Mouse (Mus musculus) brain, embryonic 14.5 days (tissue): ENCODE measurements around the gene Col6a5. TPM values are rescaled to one million over a fixed set of nuclear protein-coding genes. Genes with fewer than 3 reads are reported as not detected.

Source experiments
- DNase-seq: peaks from one replicate; pipeline ENCODE4 v3.0.0-alpha.2; 2011; ENCODE audit warnings: low read depth
- CTCF ChIP-seq: fragments of 200-500 bp; IDR thresholded peaks from 2 replicates; pipeline ENCODE4 v1.5.1; 2012; ENCODE audit warnings: inconsistent platforms, mild to moderate bottlenecking, moderate library complexity, borderline replicate concordance; ENCODE audit not compliant: insufficient read depth, insufficient read length; ENCODE audit errors: extremely low read depth
- POLR2A ChIP-seq: fragments of 200-500 bp; IDR thresholded peaks from 2 replicates; pipeline ENCODE4 v1.6.1; 2012; ENCODE audit warnings: mild to moderate bottlenecking, inconsistent platforms, borderline replicate concordance; ENCODE audit not compliant: poor library complexity, insufficient read depth, insufficient read length, severe bottlenecking; ENCODE audit errors: extremely low read depth
- polyA plus RNA-seq: library from polyadenylated mRNA; depleted of rRNA; stranded (reverse); fragments of >200 nt; gene quantifications from 2 replicates; pipeline ENCODE4 v1.2.3, GENCODE M21; 2012; rRNA removed

The Col6a5 gene
- polyA plus RNA-seq: 0.57 and 1.00 TPM in 2 replicates

- TF ChIP-seq CTCF: no peak
- no peak for TF ChIP-seq POLR2A
- DNase-seq: no peak
Observed at GRCm38 (mm10) chr9:105960533-105960932, at the start of gene Col6a5. TSS of gene Col6a5 (minus strand) at chr9:105960643.

GRCm38 (mm10) chr9:105997955-105998354 lies 37.5 kb upstream of the Col6a5 start:
- peak; percentile 24 for DNase-seq
- TF ChIP-seq CTCF (no peak), POLR2A (no peak)

- peak; percentile 8 for DNase-seq
- no peak for TF ChIP-seq CTCF
- no peak for TF ChIP-seq POLR2A
Observed at GRCm38 (mm10) chr9:105992425-105992824, 32.0 kb upstream of the Col6a5 start.

- DNase-seq: no peak
- TF ChIP-seq CTCF (no peak), POLR2A (no peak)
Observed at GRCm38 (mm10) chr9:105990099-105990498, 29.7 kb upstream of the Col6a5 start.

- peak; percentile 35 for DNase-seq
- TF ChIP-seq POLR2A (no peak), CTCF (no peak)
Observed at GRCm38 (mm10) chr9:105989468-105989867, 29.0 kb upstream of the Col6a5 start.

- TF ChIP-seq CTCF (peak; percentile 58; the same call in 1 of the 2 replicates), POLR2A (no peak)
- peak; percentile 68 for DNase-seq
Observed at GRCm38 (mm10) chr9:105988096-105988495, 27.7 kb upstream of the Col6a5 start.

- DNase-seq: peak; percentile 76
- TF ChIP-seq POLR2A: no peak
- peak; percentile 1; the same call in 1 of the 2 replicates for TF ChIP-seq CTCF
Observed at GRCm38 (mm10) chr9:105984931-105985519, 24.6 kb upstream of the Col6a5 start.

- DNase-seq: no peak
- TF ChIP-seq POLR2A (no peak), CTCF (no peak)
Observed at GRCm38 (mm10) chr9:105978479-105978878, 18.0 kb upstream of the Col6a5 start.

- no peak for TF ChIP-seq POLR2A
- no peak for TF ChIP-seq CTCF
- DNase-seq: no peak
Observed at GRCm38 (mm10) chr9:105976871-105977270, 16.4 kb upstream of the Col6a5 start.

- DNase-seq: no peak
- TF ChIP-seq POLR2A: no peak
- TF ChIP-seq CTCF: no peak
Observed at GRCm38 (mm10) chr9:105976314-105976713, 15.9 kb upstream of the Col6a5 start.

GRCm38 (mm10) chr9:105973736-105974135 lies 13.3 kb upstream of the Col6a5 start:
- TF ChIP-seq CTCF (no peak), POLR2A (no peak)
- DNase-seq: no peak

- DNase-seq: no peak
- TF ChIP-seq CTCF (no peak), POLR2A (no peak)
Observed at GRCm38 (mm10) chr9:105972031-105972430, 11.6 kb upstream of the Col6a5 start.
